Mouse (Mus musculus) forelimb bud, embryonic 11.5 days (tissue): Measurements from ENCODE around the gene Tlx2.

Experiments used
- DNase-seq: peaks from one replicate; pipeline ENCODE4 v3.0.0-alpha.2; 2012; ENCODE audit warnings: low read depth, low spot score

Tlx2 gene

DNA sequence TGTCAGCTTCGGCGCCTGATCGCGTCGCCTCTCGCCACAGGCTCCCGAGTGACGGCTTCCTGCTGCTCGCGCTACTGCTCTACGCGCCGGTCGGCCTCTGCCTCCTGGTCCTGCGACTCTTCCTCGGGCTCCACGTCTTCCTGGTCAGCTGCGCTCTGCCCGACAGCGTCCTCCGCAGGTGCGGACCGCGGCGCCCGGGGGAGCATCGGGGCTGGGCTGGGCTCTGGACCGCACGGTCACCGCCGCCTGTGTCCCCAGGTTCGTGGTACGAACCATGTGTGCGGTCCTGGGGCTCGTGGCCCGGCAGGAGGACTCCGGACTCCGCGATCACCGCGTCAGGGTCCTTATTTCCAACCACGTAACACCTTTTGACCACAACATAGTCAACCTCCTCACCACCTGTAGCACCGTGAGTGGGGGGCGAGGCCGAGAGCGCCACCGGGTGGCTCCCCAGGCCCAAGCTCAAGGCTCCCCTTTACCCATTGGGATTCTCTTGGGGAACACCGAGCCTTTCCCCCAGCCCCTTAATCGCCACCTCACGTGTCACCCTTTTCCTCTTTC, 15.1 kb downstream of the Tlx2 start, which contains the start of gene Htra2:
Htra2 (minus strand) TSS at position 403 of the 561 bp plus-strand sequence.
- no peak for DNase-seq

- DNase-seq: peak; percentile 96
Measured at GRCm38 (mm10) chr6:83054074-83054851, 15.8 kb downstream of the Tlx2 start, which contains the start of gene Aup1. Gene Aup1 (plus strand): TSS chr6:83054521.

- DNase-seq: no peak
Measured at GRCm38 (mm10) chr6:83053136-83053960, 16.7 kb downstream of the Tlx2 start.

GRCm38 (mm10) chr6:83049367-83049766, 20.7 kb downstream of the Tlx2 start:
- no peak for DNase-seq

GRCm38 (mm10) chr6:83044742-83045141, 25.4 kb downstream of the Tlx2 start:
- DNase-seq: no peak

DNA sequence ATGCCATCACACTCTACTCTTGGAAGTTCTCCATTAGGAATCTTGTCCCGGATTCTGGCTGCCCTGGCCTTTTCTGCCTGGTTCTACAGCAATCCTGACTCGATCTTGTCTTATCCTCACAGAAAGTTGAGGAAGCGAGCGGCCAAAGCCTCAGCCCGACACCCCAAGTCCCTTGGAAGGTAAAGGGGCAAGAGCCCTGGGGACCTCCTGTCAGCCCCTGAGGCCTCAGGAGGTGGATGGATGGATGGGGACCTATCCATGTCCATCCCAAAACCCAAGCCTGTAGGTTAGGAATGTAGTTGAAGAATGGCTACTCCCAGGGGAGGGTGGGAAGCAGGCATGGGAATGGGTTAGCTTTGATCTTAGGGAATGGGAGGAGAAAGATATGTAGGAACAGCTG, 26.1 kb downstream of the Tlx2 start:
- no peak for DNase-seq

- no peak for DNase-seq
Measured at GRCm38 (mm10) chr6:83043561-83043960, 26.5 kb downstream of the Tlx2 start.

GRCm38 (mm10) chr6:83040601-83041000, 29.5 kb downstream of the Tlx2 start:
- no peak for DNase-seq

DNA sequence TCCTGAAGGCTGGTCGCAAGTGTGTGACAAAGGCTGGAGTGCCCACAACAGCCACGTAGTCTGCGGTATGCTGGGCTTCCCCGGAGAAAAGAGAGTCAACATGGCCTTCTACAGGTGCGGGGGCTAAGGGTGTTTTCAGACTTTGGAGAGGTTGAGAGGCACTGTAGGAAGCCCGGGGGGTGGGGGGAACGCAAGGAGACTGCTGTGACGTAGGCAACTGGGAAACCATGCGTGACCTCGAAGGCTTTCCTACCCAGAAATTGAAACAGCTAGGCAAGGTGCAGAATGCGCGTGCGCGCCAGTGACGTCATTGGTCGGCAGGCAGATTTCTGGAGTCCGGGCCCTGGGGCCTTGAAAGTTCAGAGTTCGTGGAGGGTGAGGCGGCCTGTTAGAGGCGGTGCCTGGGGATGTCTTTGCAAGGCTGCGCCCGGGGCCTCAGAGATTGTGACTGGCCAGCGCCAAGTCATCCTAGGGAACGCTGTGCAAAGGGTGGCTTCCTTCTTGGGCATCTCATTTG, 31.5 kb downstream of the Tlx2 start:
- peak; percentile 82 for DNase-seq

DNA sequence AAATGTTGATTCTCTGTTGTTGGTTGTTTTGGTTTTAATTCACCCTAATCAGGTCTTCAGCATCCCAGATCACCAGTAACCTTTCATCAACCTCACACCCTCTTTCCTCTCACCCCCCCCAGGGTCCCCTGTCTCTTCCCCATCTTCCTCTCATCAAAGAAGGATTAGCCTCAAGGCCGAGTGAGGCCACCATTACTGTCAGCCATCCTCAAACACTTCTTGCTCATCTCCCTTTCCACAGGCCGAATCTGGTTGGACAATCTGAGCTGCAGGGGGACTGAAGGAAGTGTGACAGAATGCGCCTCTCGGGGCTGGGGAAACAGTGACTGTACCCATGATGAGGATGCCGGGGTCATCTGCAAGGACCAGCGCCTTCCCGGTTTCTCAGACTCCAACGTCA, 32.9 kb downstream of the Tlx2 start:
- no peak for DNase-seq

- no peak for DNase-seq
Measured at GRCm38 (mm10) chr6:83034463-83035055, 35.5 kb downstream of the Tlx2 start.

DNA sequence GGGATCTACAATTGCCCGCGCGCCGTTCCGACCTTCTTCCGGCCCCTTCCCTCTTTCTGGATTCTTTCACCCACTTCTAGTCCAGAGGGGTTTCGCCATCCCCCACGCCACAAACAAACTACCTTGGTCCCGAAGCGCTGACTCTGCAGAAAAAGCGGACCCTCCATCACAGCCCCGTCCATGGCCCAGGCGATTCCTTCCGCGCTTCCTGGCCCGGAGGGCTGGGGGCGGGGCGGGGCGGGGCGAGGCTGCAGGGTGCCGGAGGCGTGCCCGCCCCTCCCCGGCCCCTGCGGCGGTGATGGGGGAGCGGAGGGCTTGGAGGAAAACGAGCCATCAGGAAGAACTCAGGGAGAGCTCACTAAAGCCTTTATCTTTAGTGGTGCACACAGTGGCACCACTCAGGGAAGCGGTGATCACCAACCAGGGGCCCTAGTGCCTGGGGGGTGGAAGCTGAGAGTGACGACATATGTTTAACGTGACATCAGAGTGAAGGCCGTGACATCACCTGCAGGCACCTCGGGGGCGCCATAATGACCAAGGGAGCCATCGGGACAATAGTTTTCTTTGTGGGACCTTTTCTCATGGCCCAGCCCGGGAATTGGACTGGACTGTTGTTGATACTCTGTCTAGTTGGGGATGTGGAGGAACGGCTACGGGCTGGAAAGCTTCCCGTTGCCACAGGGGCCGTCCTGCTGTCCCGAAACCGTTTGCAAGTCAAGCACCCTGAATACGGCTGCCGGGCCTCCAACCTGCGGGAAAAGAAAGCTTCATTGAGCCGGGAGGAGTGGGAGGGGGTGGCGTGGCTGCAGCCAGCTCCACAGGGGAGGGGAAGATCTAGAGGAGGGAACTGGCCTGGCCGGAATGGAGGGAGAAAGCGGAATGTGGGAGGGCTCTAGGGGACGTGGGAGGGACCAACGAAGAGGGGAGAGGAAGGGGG, 36.6 kb downstream of the Tlx2 start, which contains the start of the genes Dok1 and Loxl3:
Dok1 (minus strand) TSS at position 223 of the 937 bp plus-strand sequence.
Loxl3 (plus strand) TSS at position 925 of the 937 bp plus-strand sequence.
- peak; percentile 82 for DNase-seq

- peak; percentile 64 for DNase-seq
Measured at GRCm38 (mm10) chr6:83032769-83033191, 37.3 kb downstream of the Tlx2 start.

- DNase-seq: no peak
Measured at GRCm38 (mm10) chr6:83031921-83032590, 38.0 kb downstream of the Tlx2 start.

DNA sequence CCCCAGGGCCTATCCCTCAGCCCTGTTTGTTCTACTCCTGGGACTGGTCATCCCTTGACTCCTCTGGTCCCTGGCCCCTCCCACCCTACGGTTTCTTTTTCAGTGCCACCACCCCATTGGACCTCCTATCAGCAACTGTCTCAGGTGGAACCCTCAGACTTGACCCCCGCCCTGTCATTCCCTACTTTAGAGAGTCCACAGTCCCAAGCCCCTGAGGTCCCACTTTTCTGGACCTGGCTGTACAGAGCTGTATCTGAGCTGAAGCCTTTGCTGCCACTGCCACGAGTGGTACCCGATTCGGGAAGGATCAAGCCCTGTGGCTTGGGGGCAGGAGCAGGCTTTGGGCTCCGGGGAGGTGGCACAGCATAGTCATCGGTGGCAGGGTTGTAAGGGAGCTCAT, 39.0 kb downstream of the Tlx2 start:
- DNase-seq: no peak

- no peak for DNase-seq
Measured at GRCm38 (mm10) chr6:83029777-83030176, 40.3 kb downstream of the Tlx2 start.

DNA sequence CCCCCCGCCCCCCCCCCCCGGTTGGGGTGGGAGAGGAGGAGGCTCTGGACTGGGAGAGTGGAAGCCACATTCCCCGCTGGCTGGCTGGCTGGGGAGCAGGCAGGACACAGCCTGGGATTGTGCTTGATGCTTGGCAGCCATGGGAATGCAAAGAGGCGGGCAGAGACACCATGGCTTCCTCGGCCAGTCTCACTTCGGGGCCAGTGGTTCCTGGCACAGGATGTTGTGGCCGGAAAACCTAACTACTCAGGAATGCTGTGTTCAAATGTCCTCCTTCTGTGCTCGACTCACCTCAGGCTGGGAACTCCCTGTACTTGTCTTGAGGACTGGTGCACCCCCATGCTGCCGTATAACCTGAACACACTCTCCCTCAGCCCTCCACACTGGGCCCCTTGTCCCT, 42.4 kb downstream of the Tlx2 start:
- DNase-seq: no peak

- no peak for DNase-seq
Measured at GRCm38 (mm10) chr6:83027293-83027692, 42.8 kb downstream of the Tlx2 start.

DNA sequence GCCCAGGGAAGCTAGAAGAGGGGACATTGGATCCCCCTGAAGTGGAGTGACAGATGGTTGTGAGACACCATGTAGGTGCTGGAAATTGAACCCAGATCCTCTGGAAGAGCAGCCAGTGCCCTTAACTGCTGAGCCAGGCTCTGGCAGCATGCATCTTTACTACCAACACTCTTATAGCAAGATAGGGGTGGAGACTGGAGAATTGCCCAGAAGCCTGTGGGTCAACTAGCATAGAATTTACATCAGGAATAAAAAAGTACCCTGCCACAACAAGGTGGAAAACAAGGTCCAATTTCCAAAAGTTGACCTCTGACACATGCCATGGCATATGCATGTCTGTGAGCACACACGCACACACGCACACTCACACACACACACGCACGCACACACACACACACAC, 44.9 kb downstream of the Tlx2 start:
- no peak for DNase-seq

DNA sequence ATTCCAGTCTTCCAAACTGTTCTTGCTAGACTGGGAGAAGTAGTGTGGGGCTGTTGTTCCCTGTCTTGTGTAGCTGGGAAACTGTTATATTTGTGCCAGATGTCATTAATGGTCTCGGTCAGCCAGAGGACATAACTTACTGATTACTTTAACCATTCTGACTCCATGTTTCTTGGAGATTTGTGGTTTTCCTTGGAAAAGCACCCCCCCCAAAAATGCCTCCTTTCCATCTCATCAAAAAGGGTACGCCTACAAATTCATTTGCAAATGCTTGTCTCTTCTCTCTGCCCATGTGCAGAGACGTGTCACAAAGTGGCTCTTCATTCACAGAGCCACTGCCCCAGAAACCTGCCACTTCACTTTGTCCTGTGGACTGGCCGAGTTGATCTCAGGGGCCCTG, 45.7 kb downstream of the Tlx2 start:
- DNase-seq: no peak
